12 mouse cellular contexts compared by ENCODE assay signal in genomic region chr3:135579179-135579578, GRCm38 (mm10).
DNase-seq lines count a peak whose midpoint lies in the region; ATAC-seq lines count a peak whose summit lies in the region.
"Had no signal": no experiment of that assay in that cellular context is flagged by ENCODE, and none has a peak within 500 bp of the region (broad histone marks: within the 10 kb centered on the region; RNA-seq: fewer than 3 reads in every experiment).

No protein-coding gene starts in this region.

- no peak overlapping the region for H3K4me3 ChIP-seq in kidney, embryonic 14.5 days (ENCODE audit: low read length)
- no peak overlapping the region for H3K4me3 ChIP-seq in heart, embryonic 15.5 days
- H3K4me3 ChIP-seq: embryonic facial prominence, embryonic 12.5 days; lung, embryonic 15.5 days had no signal

- peak; percentile 45 for DNase-seq in kidney, postnatal 10 days
- DNase-seq in layer of hippocampus, postnatal 10 days (ENCODE audit: low spot score in 2 of 2) = no peak
- no peak for DNase-seq in urinary bladder, adult 2 months (ENCODE audit: low spot score)
- DNase-seq: adrenal gland, adult 2 months had no signal

- no peaks in the 10 kb centered on the region for H3K36me3 ChIP-seq in kidney, embryonic 14.5 days (ENCODE audit: control insufficient read depth, insufficient read depth, low read length)
- H3K36me3 ChIP-seq in heart, embryonic 15.5 days = peaks cover 8% of the 10 kb centered on the region

- no peak for ATAC-seq in kidney, embryonic 14.5 days (ENCODE audit: low FRiP score, low TSS enrichment)
- ATAC-seq in activated CD4-positive, CD25-positive, alpha-beta regulatory T cell, adult 4 months = peak; percentile 67
- no peak for ATAC-seq in heart, embryonic 15.5 days (replicated peaks; ENCODE audit: insufficient number of reproducible peaks, insufficient read depth, low FRiP score, low read depth)
- peak; percentile 15; the same call in 1 of the 2 replicates for ATAC-seq in neutrophil, adult 5-6 weeks (ENCODE audit: extremely low read depth, insufficient number of reproducible peaks, low FRiP score, poor library complexity, severe bottlenecking)
- ATAC-seq: forebrain, embryonic 14.5 days had no signal

- no peak overlapping the region for H3K27ac ChIP-seq in kidney, embryonic 14.5 days (ENCODE audit: low read depth, low read length)
- H3K27ac ChIP-seq in heart, embryonic 15.5 days = peak overlapping the region; percentile 29
- H3K27ac ChIP-seq: embryonic facial prominence, embryonic 12.5 days; hindbrain, embryonic 14.5 days; lung, embryonic 15.5 days had no signal

- 51% methylated on average over 4 of the region's 4 CpGs for WGBS in kidney, embryonic 14.5 days
- 47% methylated on average over 4 of the region's 4 CpGs for WGBS in heart, embryonic 15.5 days

- H3K9ac ChIP-seq in kidney, embryonic 14.5 days (ENCODE audit: low read depth, low read length) = no peak overlapping the region
- no peak overlapping the region for H3K9ac ChIP-seq in heart, embryonic 15.5 days
- H3K9ac ChIP-seq: embryonic facial prominence, embryonic 12.5 days; hindbrain, embryonic 14.5 days; lung, embryonic 15.5 days had no signal

- peaks cover 6% of the 10 kb centered on the region; the same call in 1 of the 2 replicates for H3K4me1 ChIP-seq in kidney, embryonic 14.5 days (ENCODE audit: control insufficient read depth, insufficient read depth, low read length)
- peaks cover 29% of the 10 kb centered on the region for H3K4me1 ChIP-seq in heart, embryonic 15.5 days (replicated peaks)

- H3K9me3 ChIP-seq in kidney, embryonic 14.5 days (ENCODE audit: control insufficient read depth, low read length) = no peaks in the 10 kb centered on the region
- no peaks in the 10 kb centered on the region for H3K9me3 ChIP-seq in heart, embryonic 15.5 days (replicated peaks)
- H3K9me3 ChIP-seq: embryonic facial prominence, embryonic 12.5 days; lung, embryonic 15.5 days had no signal

- no peak overlapping the region for H3K4me2 ChIP-seq in kidney, embryonic 14.5 days (replicated peaks; ENCODE audit: low read depth, low read length)
- H3K4me2 ChIP-seq in heart, embryonic 15.5 days = no peak overlapping the region
- H3K4me2 ChIP-seq: embryonic facial prominence, embryonic 12.5 days; hindbrain, embryonic 14.5 days; lung, embryonic 15.5 days had no signal

- H3K27me3 ChIP-seq in kidney, embryonic 14.5 days (ENCODE audit: control insufficient read depth, insufficient read depth, low read length) = no peaks in the 10 kb centered on the region
- no peaks in the 10 kb centered on the region for H3K27me3 ChIP-seq in heart, embryonic 15.5 days
- H3K27me3 ChIP-seq: embryonic facial prominence, embryonic 12.5 days; lung, embryonic 15.5 days had no signal

Comparison
In these comparisons a context has a peak if more than half of its experiments do, and no peak if none do; other contexts are left out.
1. ATAC-seq: peak in activated CD4-positive, CD25-positive, alpha-beta regulatory T cell, adult 4 months (single experiment) and neutrophil, adult 5-6 weeks (single experiment); none in kidney, embryonic 14.5 days (single experiment) and heart, embryonic 15.5 days (single experiment).